Mouse (Mus musculus): Measurements from ENCODE around the gene Lad1.

Lad1 gene

GRCm38 (mm10) chr1:135818481-135819086 lies at the start of gene Lad1:
TSS of gene Lad1 (plus strand) at chr1:135818598.
- no peak for DNase-seq (ENCODE audit: low spot score)

DNA sequence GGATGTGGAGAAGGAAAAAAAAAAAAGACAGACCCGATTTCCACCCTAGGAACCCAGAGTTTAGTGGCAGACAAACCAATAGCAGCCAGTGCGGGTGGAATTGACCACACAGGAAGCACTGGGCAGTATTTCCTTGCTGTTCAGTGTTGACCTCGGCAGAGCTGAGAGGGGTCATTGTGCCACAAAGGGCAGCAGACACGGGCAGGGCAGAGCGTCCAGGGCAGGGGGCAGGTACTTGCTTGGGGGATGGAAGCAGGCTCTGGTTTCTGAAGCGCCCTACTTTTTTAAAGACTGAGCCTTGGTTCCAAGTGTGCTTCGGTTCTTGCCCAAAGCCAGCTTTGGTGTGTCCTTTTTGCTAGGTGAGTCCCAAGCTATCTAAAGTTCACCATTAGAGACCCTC lies 48.2 kb upstream of the Lad1 start:
- no peak for DNase-seq (ENCODE audit: low spot score)

GRCm38 (mm10) chr1:135770896-135771572 lies 47.4 kb upstream of the Lad1 start:
- peak; percentile 86 for DNase-seq (ENCODE audit: low spot score)

- peak; percentile 25 for DNase-seq (ENCODE audit: low spot score)
Measured at GRCm38 (mm10) chr1:135771573-135771970, 46.8 kb upstream of the Lad1 start.

DNA sequence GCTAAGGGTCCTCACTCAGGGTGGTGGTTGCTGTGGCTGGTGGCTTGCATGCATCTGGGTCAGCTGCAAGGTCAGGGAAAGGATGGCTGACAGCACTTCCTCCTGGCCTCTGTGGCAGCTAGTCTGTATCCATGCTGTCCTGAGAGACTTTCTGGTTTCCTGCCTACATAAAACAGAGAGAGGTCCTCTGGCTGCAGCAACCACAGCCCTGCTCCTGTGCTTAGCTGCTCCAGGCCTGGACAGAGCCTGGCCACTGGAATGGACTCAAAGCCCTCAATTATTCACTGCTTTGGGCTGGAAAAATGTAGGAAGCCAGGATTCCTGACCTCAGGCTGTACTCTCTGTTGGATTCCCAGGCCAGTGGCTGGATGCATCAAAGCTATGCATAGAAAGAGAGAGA lies 41.8 kb upstream of the Lad1 start:
- DNase-seq (ENCODE audit: low spot score), result peak; percentile 50

DNA sequence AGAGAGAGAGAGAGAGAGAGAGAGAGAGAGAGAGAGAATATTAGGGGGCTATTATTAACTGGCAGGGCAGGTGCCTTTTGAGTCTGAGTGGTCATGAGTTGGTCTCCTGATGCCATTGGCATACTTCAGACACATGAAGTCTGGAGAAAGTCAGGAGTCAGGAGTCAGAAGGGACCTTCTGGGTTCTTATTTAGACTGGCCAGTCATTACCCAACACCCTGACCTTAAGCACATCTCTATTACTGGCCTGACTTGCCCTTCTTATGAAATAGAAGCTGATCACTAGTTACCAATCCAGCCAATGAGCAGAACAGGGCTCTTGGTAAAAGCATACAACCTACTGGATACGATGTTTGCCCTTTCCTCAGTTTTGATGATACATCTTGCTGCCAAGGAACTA lies 41.4 kb upstream of the Lad1 start:
- peak; percentile 81 for DNase-seq (ENCODE audit: low spot score)

- no peak for DNase-seq (ENCODE audit: low spot score)
Measured at GRCm38 (mm10) chr1:135778780-135779535, 39.4 kb upstream of the Lad1 start, which contains the start of gene Tnni1. TSS of gene Tnni1 (plus strand) at chr1:135779434.

DNA sequence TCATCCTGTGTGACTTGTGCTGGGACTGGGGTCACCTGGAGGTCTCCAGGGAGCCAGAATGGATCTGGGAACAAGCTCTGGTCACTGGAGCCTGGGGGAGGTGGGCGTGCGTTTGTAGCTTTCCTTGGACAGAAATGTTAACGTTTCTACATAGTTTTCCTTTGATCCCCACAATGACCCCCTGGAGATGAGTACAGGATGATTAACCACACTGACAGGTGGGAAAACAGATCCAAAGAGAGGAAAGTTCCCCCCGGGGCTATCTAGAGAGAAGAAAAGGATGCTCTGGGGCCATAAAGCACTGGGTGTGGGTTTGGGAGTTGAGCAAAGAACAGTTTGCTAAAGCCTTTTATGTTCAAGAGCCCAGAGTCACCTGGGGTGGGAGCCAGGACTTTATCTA lies 37.7 kb upstream of the Lad1 start:
- DNase-seq (ENCODE audit: low spot score), result no peak

- DNase-seq (ENCODE audit: low spot score), result peak; percentile 80
Measured at GRCm38 (mm10) chr1:135781220-135781619, 37.2 kb upstream of the Lad1 start.

DNA sequence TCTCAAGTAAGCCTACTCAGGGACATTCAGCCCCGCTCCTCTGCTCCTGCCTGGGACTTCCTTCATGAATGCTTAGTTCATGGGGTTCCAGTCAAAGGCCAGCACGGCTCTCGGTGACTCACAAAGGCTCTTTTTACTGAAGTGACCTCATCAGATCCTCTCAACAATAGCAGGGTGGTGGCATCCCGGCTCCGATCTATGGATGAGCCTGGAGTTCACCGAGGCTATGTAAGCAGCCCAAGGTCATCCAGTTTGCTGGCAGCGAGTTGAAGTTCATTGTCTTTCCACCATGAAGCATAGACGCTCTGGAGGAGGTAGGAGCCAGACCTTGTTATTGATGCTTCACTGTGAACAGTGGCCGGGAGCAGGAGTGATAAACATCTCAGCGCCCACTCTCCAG lies 35.6 kb upstream of the Lad1 start:
- DNase-seq (ENCODE audit: low spot score), result no peak

GRCm38 (mm10) chr1:135787799-135788198 lies 30.6 kb upstream of the Lad1 start:
- peak; percentile 91 for DNase-seq (ENCODE audit: low spot score)

GRCm38 (mm10) chr1:135788708-135789107 lies 29.7 kb upstream of the Lad1 start:
- peak; percentile 39 for DNase-seq (ENCODE audit: low spot score)

DNA sequence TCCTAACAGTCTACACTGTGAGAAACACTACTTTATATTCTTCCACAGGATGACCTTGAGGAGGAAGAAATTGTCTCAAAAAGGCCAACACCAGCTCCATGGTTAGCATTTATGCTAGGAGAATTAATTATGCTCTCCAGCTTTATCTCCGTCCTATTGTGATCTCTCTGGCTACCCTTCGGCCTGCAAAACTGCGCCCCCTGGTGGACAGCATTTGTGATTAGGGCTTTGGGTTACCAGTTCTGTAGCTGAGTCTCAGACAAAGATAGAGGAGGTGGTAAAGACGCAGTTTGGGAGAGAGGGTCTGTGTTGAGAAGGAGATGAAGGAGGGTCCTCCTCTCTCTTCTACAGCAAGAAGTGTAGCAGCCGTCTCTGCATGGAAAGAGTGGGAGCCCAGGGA lies 28.6 kb upstream of the Lad1 start:
- DNase-seq (ENCODE audit: low spot score), result peak; percentile 76

- no peak for DNase-seq (ENCODE audit: low spot score)
Measured at GRCm38 (mm10) chr1:135792143-135792939, 26.1 kb upstream of the Lad1 start.

GRCm38 (mm10) chr1:135793370-135794215 lies 24.8 kb upstream of the Lad1 start:
- DNase-seq (ENCODE audit: low spot score), result no peak

- DNase-seq (ENCODE audit: low spot score), result no peak
Measured at GRCm38 (mm10) chr1:135794216-135795134, 23.9 kb upstream of the Lad1 start.

DNA sequence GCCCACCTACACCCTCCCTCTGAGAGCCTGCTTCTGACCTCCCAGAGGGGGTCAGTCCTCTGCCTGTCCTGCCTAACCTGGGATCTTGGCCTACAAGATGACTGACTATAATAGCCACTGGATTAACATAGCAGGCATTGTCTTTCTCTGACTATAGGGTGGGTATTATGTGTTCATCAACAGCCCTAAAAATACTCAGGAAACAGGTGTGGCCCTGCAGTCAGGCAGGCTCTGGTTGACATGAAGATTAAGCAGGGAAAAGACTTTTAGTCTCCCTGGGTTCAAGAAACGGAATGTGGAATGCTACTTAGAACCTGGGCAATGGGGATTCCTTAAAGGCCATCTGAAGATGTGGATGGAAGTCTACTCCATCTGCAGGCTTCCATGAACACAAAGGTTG lies 19.9 kb upstream of the Lad1 start:
- DNase-seq (ENCODE audit: low spot score), result no peak

DNA sequence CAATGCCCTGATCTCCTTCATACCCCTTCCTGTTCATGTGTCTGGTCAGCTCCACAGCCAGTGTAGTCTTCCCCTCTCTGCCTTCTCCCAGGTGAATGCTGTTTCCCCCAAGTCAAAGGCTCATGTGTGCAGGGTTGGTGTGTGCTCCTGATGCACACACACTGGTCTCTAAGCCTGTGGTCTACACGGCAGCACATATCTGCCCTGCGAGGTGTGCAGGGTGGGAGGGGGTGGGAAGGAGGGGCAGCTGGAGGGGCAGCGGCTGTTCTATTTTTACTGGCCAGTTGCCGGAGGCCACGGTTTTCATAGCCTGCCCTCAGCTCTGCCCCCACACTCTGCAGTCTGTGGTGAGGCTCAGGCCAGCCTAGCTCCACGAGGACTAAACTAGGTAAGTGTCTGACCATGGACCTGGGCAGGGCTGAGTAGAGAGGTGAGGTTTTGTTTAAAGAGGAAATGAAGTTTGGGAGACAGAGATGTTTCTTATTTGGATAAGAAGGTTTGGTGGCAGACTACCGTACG lies 19.2 kb upstream of the Lad1 start:
- DNase-seq (ENCODE audit: low spot score), result no peak

DNA sequence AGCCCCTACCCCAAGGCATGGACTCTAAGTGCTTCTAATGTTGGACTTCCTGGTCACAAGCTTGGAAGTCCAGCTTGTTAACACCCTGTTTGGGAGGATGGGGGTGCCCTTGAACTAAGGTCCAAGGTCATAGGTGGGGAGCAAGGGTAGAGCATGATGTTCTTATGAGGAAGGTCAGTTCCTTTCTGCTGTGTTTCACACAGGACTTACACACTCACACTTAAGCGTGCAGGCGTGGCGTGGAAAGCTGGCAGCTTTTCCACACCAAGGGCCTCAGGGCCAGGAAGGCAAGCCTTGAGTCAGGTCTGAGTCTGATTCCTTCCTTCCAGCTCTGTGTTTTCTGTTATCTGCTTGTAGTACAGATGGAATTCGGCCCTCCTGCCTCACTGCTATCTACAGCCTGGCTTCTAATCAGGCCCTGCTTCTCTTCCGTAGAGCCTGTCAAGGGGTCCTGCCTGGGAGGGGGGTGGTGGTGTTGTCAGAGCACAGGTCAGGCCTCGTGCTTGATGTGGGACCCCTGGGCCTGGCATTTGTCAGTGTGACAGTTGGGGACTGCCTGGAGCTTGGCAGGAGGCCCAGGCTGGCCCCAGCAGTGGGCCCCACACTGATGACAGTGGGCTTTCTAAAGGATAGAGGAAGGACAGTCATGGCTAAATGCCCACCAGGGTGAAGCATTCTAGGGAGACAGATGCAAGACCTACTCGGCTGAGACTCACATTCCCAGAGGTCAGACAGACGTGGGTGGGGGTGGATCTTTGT lies 18.0 kb upstream of the Lad1 start:
- DNase-seq (ENCODE audit: low spot score), result no peak
